Mouse (Mus musculus) midbrain, embryonic 15.5 days (tissue): ENCODE measurements at regions not wholly inside any gene's neighbourhood (a gene's known extent, or its start where the extent isn't known, plus 50 kb on each side); places are given as distances from the start of the nearest gene placed in this dataset.

Experiments
- ATAC-seq: fragments of 200-750 bp; cut with Nextera tagmentation; replicated peaks from 2 replicates; pipeline ENCODE4 v1.8.0; 2017; ENCODE audit warnings: moderate TSS enrichment
- H3K27ac ChIP-seq: fragments of 300-500 bp; sonication (generic); 2 replicates; pipeline ENCODE4 v1.5.1; 2015; ENCODE audit warnings: mild to moderate bottlenecking, inconsistent platforms
- H3K27me3 ChIP-seq: fragments of 300-500 bp; sonication (generic); replicated peaks from 2 replicates; pipeline ENCODE4 v1.6.1; 2015; ENCODE audit warnings: inconsistent platforms
- H3K36me3 ChIP-seq: fragments of 300-500 bp; sonication (generic); replicated peaks from 2 replicates; pipeline ENCODE4 v1.6.1; 2015; ENCODE audit warnings: inconsistent platforms
- H3K4me1 ChIP-seq: fragments of 300-500 bp; sonication (generic); 2 replicates; pipeline ENCODE4 v1.6.1; 2015; ENCODE audit warnings: inconsistent platforms
- H3K4me2 ChIP-seq: fragments of 300-500 bp; sonication (generic); 2 replicates; pipeline ENCODE4 v1.6.1; 2015; ENCODE audit warnings: inconsistent platforms, mild to moderate bottlenecking, moderate library complexity
- H3K4me3 ChIP-seq: fragments of 300-500 bp; sonication (generic); 2 replicates; pipeline ENCODE4 v1.5.1; 2015; ENCODE audit warnings: mild to moderate bottlenecking, inconsistent platforms
- H3K9ac ChIP-seq: fragments of 300-500 bp; sonication (generic); 2 replicates; pipeline ENCODE4 v1.6.1; 2015; ENCODE audit warnings: mild to moderate bottlenecking, inconsistent platforms
- H3K9me3 ChIP-seq: fragments of 300-500 bp; sonication (generic); 2 replicates; pipeline ENCODE4 v1.6.1; 2016; ENCODE audit warnings: inconsistent platforms
- WGBS: fragments of 180-500 bp; shearing (Covaris S2); methylation state at CpG from one replicate; pipeline ENCODE4 v1.1.7; 2015; ENCODE audit warnings: mixed read lengths; 5-methylcytosine and 5-hydroxymethylcytosine counted together

DNA sequence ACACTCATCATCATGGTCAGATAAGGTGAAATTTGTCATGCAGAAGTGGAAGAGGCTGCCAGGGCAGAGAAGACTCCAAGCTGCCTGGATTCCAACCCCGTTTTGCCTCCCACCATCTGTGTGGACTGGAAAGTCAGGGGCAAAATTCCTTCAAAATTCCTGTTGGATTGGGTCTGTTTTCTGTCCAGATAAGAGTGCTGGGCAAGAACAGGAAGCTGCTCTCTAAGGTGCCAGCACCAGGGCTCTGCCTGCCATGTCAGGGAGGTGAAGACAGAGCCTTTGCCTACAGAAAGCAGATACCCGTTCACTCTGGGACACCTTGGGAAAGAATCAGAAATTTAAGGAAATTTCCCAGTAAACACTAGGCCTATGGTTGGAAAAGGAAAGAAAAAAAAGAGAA is 112.5 kb upstream of the Sash1 start:
- Histone ChIP-seq H3K4me1 (no peaks in the 10 kb centered on the region; the same call in 1 of the 2 replicates), H3K9ac (no peak overlapping the region)
- WGBS, result 81% methylated on average over 2 of the region's 2 CpGs

DNA sequence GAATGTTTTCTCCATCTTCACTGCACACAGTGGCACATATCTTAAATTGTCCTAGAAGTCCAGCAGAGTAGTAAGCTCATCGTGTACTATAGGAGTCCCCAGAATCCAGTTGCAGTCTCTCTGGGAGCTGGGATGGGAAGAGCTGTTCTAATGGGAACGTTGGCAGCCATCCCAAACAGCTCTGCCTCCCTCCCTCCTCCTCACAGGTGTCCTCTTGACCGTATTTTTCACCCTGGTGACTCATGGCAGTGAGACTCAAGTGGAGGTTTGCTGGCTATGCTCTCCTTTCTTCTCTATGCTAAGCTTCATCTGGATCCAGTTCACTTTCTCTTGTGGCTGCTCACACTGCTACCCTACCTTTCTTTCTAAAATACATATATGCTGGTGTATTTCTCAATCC is 109.2 kb upstream of the Sash1 start:
- H3K36me3 ChIP-seq, result no peaks in the 10 kb centered on the region
- no peak overlapping the region for H3K4me2 ChIP-seq
- H3K9ac ChIP-seq, result no peak overlapping the region
- no peak for ATAC-seq
- WGBS, result 69% methylated on average over 3 of the region's 3 CpGs
- H3K4me1 ChIP-seq, result no peaks in the 10 kb centered on the region; the same call in 1 of the 2 replicates
- no peaks in the 10 kb centered on the region for H3K27me3 ChIP-seq
- no peak overlapping the region for H3K4me3 ChIP-seq
- no peaks in the 10 kb centered on the region for H3K9me3 ChIP-seq
- H3K27ac ChIP-seq, result no peak overlapping the region

More for the DNA sequence above, 112.5 kb upstream of the Sash1 start:
- Histone ChIP-seq H3K4me2 (no peak overlapping the region), H3K9me3 (no peaks in the 10 kb centered on the region), H3K27me3 (no peaks in the 10 kb centered on the region), H3K4me3 (no peak overlapping the region), H3K27ac (no peak overlapping the region), H3K36me3 (no peaks in the 10 kb centered on the region)
- no peak; the same call in 1 of the 2 replicates for ATAC-seq

DNA sequence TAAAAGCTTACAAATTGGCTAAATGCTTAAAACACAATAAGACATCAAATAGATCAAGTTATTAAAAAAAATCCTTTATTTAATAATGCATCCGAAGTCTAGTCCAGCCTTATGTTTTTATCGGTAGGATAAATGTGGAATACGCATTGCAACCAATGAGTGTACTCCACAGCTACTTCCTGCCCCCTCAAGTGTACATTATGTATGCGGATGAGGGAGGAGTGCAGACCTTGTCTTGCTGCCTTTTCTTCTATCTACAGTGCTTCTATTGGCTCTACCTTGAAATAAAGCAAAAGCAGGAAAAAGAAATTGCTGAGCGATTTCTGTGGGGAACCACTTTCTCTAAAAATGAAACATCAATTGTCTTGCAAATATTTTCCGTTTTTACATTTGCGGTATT is 100.5 kb upstream of the Sash1 start:
- Histone ChIP-seq H3K4me2 (peak overlapping the region; percentile 20; the same call in 1 of the 2 replicates), H3K36me3 (no peaks in the 10 kb centered on the region), H3K27me3 (no peaks in the 10 kb centered on the region), H3K9me3 (no peaks in the 10 kb centered on the region), H3K4me3 (no peak overlapping the region), H3K4me1 (peaks cover 4% of the 10 kb centered on the region; the same call in 1 of the 2 replicates), H3K9ac (no peak overlapping the region), H3K27ac (peak overlapping the region; percentile 52)
- peak; percentile 79; the same call in 1 of the 2 replicates for ATAC-seq
- WGBS, result 62% methylated on average over 7 of the region's 7 CpGs

DNA sequence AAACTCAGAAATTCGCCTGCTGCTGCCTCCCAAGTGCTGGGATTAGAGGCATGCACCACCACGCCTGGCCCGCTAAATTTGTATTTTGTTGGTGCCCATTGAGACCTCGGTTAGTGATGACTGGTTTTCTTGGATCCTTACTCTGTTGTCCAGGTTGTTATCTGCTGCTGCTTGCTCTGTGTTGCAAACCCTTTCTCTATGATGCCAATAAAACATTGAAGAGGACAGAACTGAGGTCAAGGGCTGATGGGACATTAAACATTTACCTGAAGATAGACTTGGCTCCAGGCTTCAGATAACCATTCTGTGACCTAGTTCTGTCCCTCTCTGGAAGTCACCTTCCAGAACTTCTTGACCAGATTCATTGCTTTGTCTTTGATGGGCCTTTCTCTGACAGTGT is 97.5 kb upstream of the Sash1 start:
- H3K9me3 ChIP-seq, result no peaks in the 10 kb centered on the region
- H3K27ac ChIP-seq, result no peak overlapping the region
- 84% methylated on average over 4 of the region's 4 CpGs for WGBS
- H3K27me3 ChIP-seq, result no peaks in the 10 kb centered on the region
- peaks cover 4% of the 10 kb centered on the region; the same call in 1 of the 2 replicates for H3K4me1 ChIP-seq
- ATAC-seq, result no peak
- H3K36me3 ChIP-seq, result no peaks in the 10 kb centered on the region
- H3K9ac ChIP-seq, result no peak overlapping the region
- H3K4me2 ChIP-seq, result no peak overlapping the region
- H3K4me3 ChIP-seq, result no peak overlapping the region

DNA sequence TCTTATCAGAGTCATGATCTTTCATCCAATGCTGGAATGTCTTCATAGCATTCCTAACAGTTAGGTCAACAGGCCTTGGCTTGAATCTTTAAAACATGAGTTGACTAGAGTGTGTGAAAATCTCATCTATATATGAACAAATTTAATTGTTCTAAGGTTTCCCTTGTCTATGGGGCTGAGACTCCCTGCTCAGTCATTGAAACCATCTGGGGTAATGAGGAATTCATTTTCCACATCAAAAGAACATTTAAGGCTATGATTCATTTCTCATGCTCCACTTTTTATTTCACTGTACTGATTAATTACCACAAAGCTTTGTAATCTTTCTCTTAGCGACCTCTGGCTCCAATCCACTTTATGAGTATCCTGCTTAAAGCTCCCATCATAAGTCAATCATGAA is 94.7 kb upstream of the Sash1 start:
- no peak for ATAC-seq
- Histone ChIP-seq H3K4me1 (no peaks in the 10 kb centered on the region), H3K36me3 (no peaks in the 10 kb centered on the region), H3K9me3 (no peaks in the 10 kb centered on the region), H3K27me3 (no peaks in the 10 kb centered on the region), H3K4me3 (no peak overlapping the region), H3K27ac (no peak overlapping the region), H3K9ac (no peak overlapping the region), H3K4me2 (no peak overlapping the region)
- 93% methylated on average over 1 of the region's 1 CpGs for WGBS

DNA sequence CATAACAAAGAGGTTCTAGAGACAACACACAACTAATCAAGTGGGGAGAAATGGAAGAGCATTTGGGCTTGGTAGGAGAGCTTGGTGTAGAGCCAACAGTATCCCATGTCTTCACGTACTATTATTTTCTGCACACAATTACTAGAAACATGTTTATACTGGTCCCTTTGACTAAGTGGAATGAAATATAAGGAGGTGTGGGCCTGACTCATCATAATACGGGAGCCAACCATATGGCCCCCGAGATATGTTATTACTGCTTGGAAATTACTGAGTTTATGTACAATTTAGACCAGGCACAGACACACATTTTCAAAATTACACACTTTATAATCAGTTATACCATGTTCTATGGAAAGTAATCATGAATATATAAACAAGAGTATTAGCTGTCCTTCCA is 92.7 kb upstream of the Sash1 start:
- Histone ChIP-seq H3K27me3 (no peaks in the 10 kb centered on the region), H3K4me1 (no peaks in the 10 kb centered on the region), H3K36me3 (no peaks in the 10 kb centered on the region), H3K27ac (no peak overlapping the region), H3K4me3 (no peak overlapping the region), H3K9me3 (no peaks in the 10 kb centered on the region), H3K9ac (no peak overlapping the region), H3K4me2 (no peak overlapping the region)
- WGBS, result 94% methylated on average over 3 of the region's 3 CpGs
- no peak for ATAC-seq

DNA sequence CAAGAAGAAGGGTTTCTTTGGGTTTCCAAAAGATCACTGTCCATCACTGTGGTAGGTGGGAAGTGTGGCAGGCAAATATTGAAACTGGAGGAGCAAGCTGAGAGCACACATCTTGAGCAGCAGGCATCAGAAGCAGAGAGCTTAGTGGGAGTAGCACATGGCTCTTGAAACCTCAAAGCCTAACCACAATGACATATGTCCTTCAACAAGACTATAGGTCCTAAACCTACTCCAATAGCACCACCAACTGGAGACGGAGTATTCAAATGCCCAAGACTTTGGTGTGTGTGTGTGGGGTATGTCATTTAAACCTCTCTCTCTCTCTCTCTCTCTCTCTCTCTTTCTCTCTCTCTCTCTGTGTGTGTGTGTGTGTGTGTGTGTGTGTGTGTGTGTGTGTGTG is 88.1 kb upstream of the Sash1 start:
- Histone ChIP-seq H3K36me3 (no peaks in the 10 kb centered on the region), H3K27ac (no peak overlapping the region), H3K4me1 (peaks cover 7% of the 10 kb centered on the region; the same call in 1 of the 2 replicates), H3K4me2 (no peak overlapping the region), H3K4me3 (no peak overlapping the region), H3K9me3 (no peaks in the 10 kb centered on the region), H3K27me3 (no peaks in the 10 kb centered on the region), H3K9ac (no peak overlapping the region)
- 38% methylated on average over 1 of the region's 1 CpGs for WGBS
- no peak for ATAC-seq

DNA sequence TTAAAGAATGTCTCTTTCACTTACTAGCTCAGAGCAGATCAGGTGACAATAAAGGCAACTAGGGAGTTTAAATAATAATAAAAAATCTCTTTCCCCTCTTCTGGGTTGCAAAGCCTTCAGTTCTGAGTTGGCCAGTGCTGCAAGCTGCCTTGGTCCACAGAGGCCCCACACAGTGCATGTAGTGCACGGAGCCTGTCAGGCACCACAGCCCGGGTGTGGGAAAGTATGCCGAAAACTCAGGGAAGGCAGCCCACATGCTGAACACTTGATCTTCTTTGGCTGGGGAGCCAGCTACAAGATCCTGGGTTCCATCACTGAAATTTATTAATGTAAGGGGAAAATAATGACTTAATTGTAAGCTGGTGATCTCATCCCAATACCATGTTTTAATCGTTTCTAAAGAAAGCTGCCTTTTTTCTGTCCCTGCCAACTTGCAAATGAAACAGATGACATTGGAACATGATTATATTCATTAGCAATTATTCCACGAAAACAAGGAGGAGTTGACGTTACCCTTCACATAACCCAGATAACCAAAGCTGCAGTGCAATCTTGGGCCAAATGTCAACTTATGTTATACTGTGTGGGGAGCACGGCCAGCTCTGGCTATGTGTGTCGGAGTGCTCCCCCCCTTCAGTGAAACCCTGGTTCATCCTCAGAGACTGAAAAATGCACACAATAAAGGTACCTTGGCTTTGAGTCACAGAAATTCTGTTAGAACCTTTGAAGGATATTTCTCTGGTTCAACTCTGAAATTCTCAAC is 87.1 kb upstream of the Sash1 start:
- peaks cover 16% of the 10 kb centered on the region for H3K4me1 ChIP-seq
- no peak for ATAC-seq
- H3K4me3 ChIP-seq, result no peak overlapping the region
- no peak overlapping the region for H3K27ac ChIP-seq
- whole genome bisulfite sequencing, result 68% methylated on average over 8 of the region's 8 CpGs
- no peak overlapping the region for H3K9ac ChIP-seq
- H3K4me2 ChIP-seq, result no peak overlapping the region
- H3K9me3 ChIP-seq, result no peaks in the 10 kb centered on the region
- H3K27me3 ChIP-seq, result no peaks in the 10 kb centered on the region
- no peaks in the 10 kb centered on the region for H3K36me3 ChIP-seq

DNA sequence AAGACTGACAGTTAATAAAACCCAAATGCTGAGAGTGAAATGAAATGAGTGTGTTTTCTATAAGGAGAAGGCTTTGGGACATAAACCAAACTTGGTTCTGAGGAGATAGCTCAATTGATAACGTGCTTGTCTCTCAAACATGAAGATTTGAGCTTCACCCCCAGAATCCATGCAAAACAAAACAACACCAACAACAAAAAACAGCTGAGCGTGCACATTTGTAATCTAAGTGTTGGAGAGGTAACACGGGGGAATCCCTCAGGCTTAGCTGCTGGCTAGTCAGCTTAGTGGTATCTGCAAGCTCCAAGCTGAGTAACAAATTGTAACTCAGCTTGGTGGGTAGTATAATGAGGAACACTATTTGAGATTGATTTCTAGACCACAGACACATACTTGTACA is 84.9 kb upstream of the Sash1 start:
- no peak overlapping the region for H3K4me2 ChIP-seq
- H3K9ac ChIP-seq, result no peak overlapping the region
- no peak overlapping the region for H3K27ac ChIP-seq
- ATAC-seq, result no peak
- H3K27me3 ChIP-seq, result no peaks in the 10 kb centered on the region
- no peaks in the 10 kb centered on the region for H3K9me3 ChIP-seq
- peaks cover 16% of the 10 kb centered on the region for H3K4me1 ChIP-seq
- no peak overlapping the region for H3K4me3 ChIP-seq
- H3K36me3 ChIP-seq, result no peaks in the 10 kb centered on the region
- WGBS, result 85% methylated on average over 3 of the region's 3 CpGs

DNA sequence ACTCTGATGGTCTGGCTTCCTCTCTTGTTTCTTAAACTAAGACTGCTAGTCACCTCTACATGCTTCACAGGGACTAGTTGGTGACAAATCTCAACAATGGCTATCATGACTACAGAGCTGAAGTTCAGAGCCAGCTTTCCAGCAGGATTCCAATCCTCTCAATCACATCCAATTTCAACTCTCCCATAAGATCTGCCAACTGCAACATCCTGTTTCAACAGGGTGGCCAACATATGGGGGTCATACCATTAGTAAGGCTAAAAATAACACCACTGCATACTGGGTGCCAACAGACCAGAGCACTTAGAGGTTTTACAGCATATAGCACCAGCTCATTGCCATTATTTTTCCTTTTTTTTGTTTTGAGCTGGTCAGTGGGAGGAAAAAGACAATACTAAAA is 83.7 kb upstream of the Sash1 start:
- Histone ChIP-seq H3K36me3 (no peaks in the 10 kb centered on the region), H3K4me1 (peaks cover 21% of the 10 kb centered on the region), H3K9ac (no peak overlapping the region), H3K9me3 (no peaks in the 10 kb centered on the region), H3K4me3 (no peak overlapping the region), H3K27ac (no peak overlapping the region), H3K27me3 (no peaks in the 10 kb centered on the region), H3K4me2 (no peak overlapping the region)
- no peak for ATAC-seq

DNA sequence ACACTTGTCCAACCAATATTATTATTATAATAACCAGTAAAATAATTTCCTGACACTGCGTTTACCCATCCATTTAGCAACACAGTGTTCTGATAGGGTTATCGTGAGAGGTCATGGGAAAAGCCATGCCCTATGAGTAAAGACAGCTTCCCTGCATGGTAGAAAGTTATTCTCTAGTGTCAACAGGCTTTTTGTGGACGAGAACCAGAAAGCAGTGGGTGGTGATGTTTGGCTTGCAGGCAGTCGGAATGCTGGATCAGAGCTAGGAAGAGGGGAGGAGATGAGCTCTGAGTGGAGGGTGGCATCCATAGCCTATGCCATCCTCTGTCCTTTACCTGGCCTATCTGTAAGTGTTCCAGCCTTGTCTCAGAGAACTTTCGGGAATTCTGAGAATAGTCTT is 83.1 kb upstream of the Sash1 start:
- no peaks in the 10 kb centered on the region for H3K9me3 ChIP-seq
- H3K4me2 ChIP-seq, result no peak overlapping the region
- H3K4me1 ChIP-seq, result peaks cover 21% of the 10 kb centered on the region
- no peak overlapping the region for H3K9ac ChIP-seq
- ATAC-seq, result no peak
- H3K36me3 ChIP-seq, result no peaks in the 10 kb centered on the region
- no peak overlapping the region for H3K4me3 ChIP-seq
- H3K27ac ChIP-seq, result no peak overlapping the region
- WGBS, result 66% methylated on average over 5 of the region's 5 CpGs
- H3K27me3 ChIP-seq, result no peaks in the 10 kb centered on the region

DNA sequence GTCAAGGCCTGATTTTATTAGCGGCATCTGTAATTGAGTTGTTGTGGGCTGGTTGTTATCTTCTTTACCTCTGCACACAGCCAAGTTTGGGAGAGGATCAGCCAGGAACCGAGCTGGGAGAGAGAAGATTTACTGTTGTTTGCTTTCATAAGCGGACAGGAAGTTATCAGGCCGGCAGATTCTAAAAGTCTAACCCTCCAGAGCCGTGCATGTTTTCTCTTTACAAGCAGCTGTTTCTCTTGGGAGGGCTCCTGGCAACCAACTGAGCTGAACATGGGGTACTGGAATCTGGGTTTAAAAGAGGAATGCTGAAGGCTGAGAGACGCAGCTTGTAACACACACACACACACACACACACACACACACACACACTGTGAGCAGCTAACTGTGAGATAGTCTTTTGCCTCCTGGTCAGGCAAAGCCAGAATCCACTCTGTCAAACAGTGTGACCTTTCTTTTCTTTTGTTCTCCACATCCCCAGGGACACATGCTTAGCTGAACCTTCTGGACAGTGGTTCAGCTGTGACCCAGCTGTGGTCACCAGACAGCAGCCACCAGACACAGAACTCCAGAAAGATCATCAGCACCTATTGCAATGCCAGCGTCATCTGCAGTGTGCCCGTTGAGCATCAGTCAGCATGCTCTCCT is 82.5 kb upstream of the Sash1 start:
- H3K9ac ChIP-seq, result no peak overlapping the region
- H3K27me3 ChIP-seq, result no peaks in the 10 kb centered on the region
- H3K4me1 ChIP-seq, result peaks cover 21% of the 10 kb centered on the region
- H3K4me3 ChIP-seq, result no peak overlapping the region
- H3K9me3 ChIP-seq, result no peaks in the 10 kb centered on the region
- H3K36me3 ChIP-seq, result no peaks in the 10 kb centered on the region
- H3K27ac ChIP-seq, result 0 out of 2 replicates have a peak overlapping the region, but pooled peaks have one; percentile 11
- no peak overlapping the region for H3K4me2 ChIP-seq
- ATAC-seq, result no peak
- WGBS, result 43% methylated on average over 8 of the region's 8 CpGs

DNA sequence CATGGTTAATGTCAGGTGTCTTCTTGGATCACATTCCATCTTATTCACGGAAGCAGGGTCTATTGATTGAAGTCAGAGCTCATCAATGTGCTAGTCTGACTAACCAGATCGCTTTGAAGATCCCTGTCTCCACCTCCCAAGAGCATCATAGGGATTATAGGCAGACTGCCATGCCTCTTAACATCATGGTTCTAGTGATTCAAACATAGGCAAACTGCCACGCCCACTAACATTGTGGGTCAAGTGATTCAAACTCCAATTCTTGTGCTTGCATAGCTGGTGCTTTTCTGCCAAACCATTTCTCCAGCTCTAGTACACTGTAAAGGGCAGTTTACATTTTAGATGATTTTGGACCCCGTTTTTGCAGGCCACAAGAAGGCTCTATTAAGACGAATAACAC is 77.1 kb upstream of the Sash1 start:
- peaks cover 13% of the 10 kb centered on the region for H3K4me1 ChIP-seq
- 72% methylated on average over 5 of the region's 5 CpGs for WGBS
- no peak for ATAC-seq

More for the DNA sequence above, 77.1 kb upstream of the Sash1 start:
- Histone ChIP-seq H3K4me3 (no peak overlapping the region), H3K27me3 (no peaks in the 10 kb centered on the region), H3K9me3 (no peaks in the 10 kb centered on the region), H3K36me3 (no peaks in the 10 kb centered on the region), H3K4me2 (no peak overlapping the region), H3K9ac (no peak overlapping the region), H3K27ac (no peak overlapping the region)
